Mouse (Mus musculus): ENCODE data around the gene Ank2.

Ank2 gene

GRCm38 (mm10) chr3:127116226-127116625 lies 382.9 kb downstream of the Ank2 start:
- in situ Hi-C loops (cut with MboI): no loop called here

- in situ Hi-C loops (cut with MboI): no loop called here
These were observed 385.9 kb downstream of the Ank2 start for GRCm38 (mm10) chr3:127113238-127113637.

GRCm38 (mm10) chr3:127109413-127109812 lies 389.7 kb downstream of the Ank2 start:
- in situ Hi-C loops (cut with MboI): no loop called here

GRCm38 (mm10) chr3:127108481-127108880 lies 390.7 kb downstream of the Ank2 start:
- in situ Hi-C loops (cut with MboI): no loop called here

- in situ Hi-C loops (cut with MboI): no loop called here
These were observed 391.9 kb downstream of the Ank2 start for GRCm38 (mm10) chr3:127107281-127107680.

- in situ Hi-C loops (cut with MboI): no loop called here
These were observed 397.8 kb downstream of the Ank2 start for GRCm38 (mm10) chr3:127101326-127101725.

- in situ Hi-C loops (cut with MboI): no loop called here
These were observed 401.4 kb downstream of the Ank2 start for GRCm38 (mm10) chr3:127097745-127098144.

GRCm38 (mm10) chr3:127097106-127097505 lies 402.0 kb downstream of the Ank2 start:
- in situ Hi-C loops (cut with MboI): no loop called here

- in situ Hi-C loops (cut with MboI): no loop called here
These were observed 405.5 kb downstream of the Ank2 start for GRCm38 (mm10) chr3:127093631-127094030.

GRCm38 (mm10) chr3:127087574-127087973 lies 411.6 kb downstream of the Ank2 start:
- in situ Hi-C loops (cut with MboI): no loop called here

GRCm38 (mm10) chr3:127086834-127087506 lies 412.2 kb downstream of the Ank2 start:
- in situ Hi-C loops (cut with MboI): no loop called here

GRCm38 (mm10) chr3:127077369-127077768 lies 421.8 kb downstream of the Ank2 start:
- in situ Hi-C loops (cut with MboI): no loop called here

GRCm38 (mm10) chr3:127075531-127076280 lies 423.4 kb downstream of the Ank2 start:
- in situ Hi-C loops (cut with MboI): no loop called here

GRCm38 (mm10) chr3:127071471-127071870 lies 427.7 kb downstream of the Ank2 start:
- in situ Hi-C loops (cut with MboI): no loop called here

- in situ Hi-C loops (cut with MboI): no loop called here
These were observed 435.3 kb downstream of the Ank2 start for GRCm38 (mm10) chr3:127063654-127064386.

- in situ Hi-C loops (cut with MboI): no loop called here
These were observed 439.5 kb downstream of the Ank2 start for GRCm38 (mm10) chr3:127059671-127060070.

- in situ Hi-C loops (cut with MboI): no loop called here
These were observed 457.9 kb downstream of the Ank2 start for GRCm38 (mm10) chr3:127041288-127041687.

- in situ Hi-C loops (cut with MboI): no loop called here
These were observed 460.6 kb downstream of the Ank2 start for GRCm38 (mm10) chr3:127038570-127038969.

GRCm38 (mm10) chr3:127036118-127036517 lies 463.0 kb downstream of the Ank2 start:
- in situ Hi-C loops (cut with MboI): no loop called here

- in situ Hi-C loops (cut with MboI): no loop called here
These were observed 463.6 kb downstream of the Ank2 start for GRCm38 (mm10) chr3:127035540-127035939.

GRCm38 (mm10) chr3:127034983-127035382 lies 464.2 kb downstream of the Ank2 start:
- in situ Hi-C loops (cut with MboI): no loop called here

GRCm38 (mm10) chr3:127023992-127024391 lies 475.2 kb downstream of the Ank2 start:
- in situ Hi-C loops (cut with MboI): no loop called here

- in situ Hi-C loops (cut with MboI): no loop called here
These were observed 479.0 kb downstream of the Ank2 start for GRCm38 (mm10) chr3:127020167-127020566.

Measured in mature B cell (primary cell).